Mouse (Mus musculus) testis, adult 2 months (tissue): ENCODE data around the gene Prkcd.

Source experiments
- CTCF ChIP-seq: fragments of 200-500 bp; IDR thresholded peaks from 2 replicates; pipeline ENCODE4 v1.5.1; 2012; ENCODE audit warnings: low read depth, mild to moderate bottlenecking, inconsistent platforms, low read length, moderate library complexity; ENCODE audit not compliant: control insufficient read depth, insufficient read depth, insufficient replicate concordance
- POLR2A ChIP-seq: fragments of 200-500 bp; IDR thresholded peaks from 2 replicates; pipeline ENCODE4 v1.6.1; 2012; ENCODE audit warnings: low read depth, mild to moderate bottlenecking, inconsistent platforms, low read length, moderate library complexity; ENCODE audit not compliant: control insufficient read depth

GRCm38 (mm10) chr14:30670161-30670560, 44.2 kb upstream of the Prkcd start:
- no peak for TF ChIP-seq CTCF
- no peak for TF ChIP-seq POLR2A
